Mouse (Mus musculus) C2C12 (cell line): ENCODE results near the gene Mras.

ENCODE experiments used
- CEBPB ChIP-seq: IDR thresholded peaks from one replicate; pipeline ENCODE4 v1.6.1; 2011; ENCODE audit warnings: low read depth, mild to moderate bottlenecking, control low read depth, moderate library complexity
- CTCF ChIP-seq: IDR thresholded peaks from one replicate; pipeline ENCODE4 v1.5.1; 2011; ENCODE audit not compliant: control insufficient read depth, insufficient read depth, insufficient read length
- MYOG ChIP-seq: IDR thresholded peaks from one replicate; pipeline ENCODE4 v1.6.1; 2011; ENCODE audit not compliant: control insufficient read depth, insufficient read length; ENCODE audit errors: extremely low read depth
- USF1 ChIP-seq: IDR thresholded peaks from one replicate; pipeline ENCODE4 v1.6.1; 2011; ENCODE audit warnings: low read depth, mild to moderate bottlenecking, control low read depth, moderate library complexity

GRCm38 (mm10) chr9:99436182-99437030 lies 775 bp downstream of the Mras start:
- no peak for TF ChIP-seq USF1
- TF ChIP-seq CTCF = no peak
- TF ChIP-seq MYOG = no peak
- TF ChIP-seq CEBPB = no peak
